Mouse (Mus musculus): ENCODE results near the gene Gdf11. TPM values are rescaled to one million over a fixed set of nuclear protein-coding genes. Genes with fewer than 3 reads are reported as not detected.

The Gdf11 gene
- total and polyA plus RNA-seq, 2 experiments from 2014 or later = 6.7 to 19.1 TPM

GRCm38 (mm10) chr10:128923935-128924334 is 32.4 kb upstream of the Gdf11 start, which contains the start of gene Bloc1s1:
Bloc1s1 (minus strand) TSS chr10:128924035.
- peak within 1 kb of the TSS; percentile 83 for H3K9ac ChIP-seq
- H3K4me1 ChIP-seq (ENCODE audit: insufficient read depth) = peaks cover 14% of the 10 kb centered on the region
- 60% methylated on average over 9 of the region's 9 CpGs for WGBS
- DNase-seq = no peak
- no peak; the same call in 1 of the 2 replicates for ATAC-seq
- H3K36me3 ChIP-seq (ENCODE audit: insufficient read depth) = 0 out of 2 replicates have a peak, but pooled peaks cover 3% of the 10 kb centered on the region
- H3K27me3 ChIP-seq (ENCODE audit: insufficient read depth, low read length) = no peaks in the 10 kb centered on the region
- H3K4me2 ChIP-seq (ENCODE audit: low read depth) = peak within 1 kb of the TSS; percentile 67
- peak within 1 kb of the TSS; percentile 93 for H3K27ac ChIP-seq (ENCODE audit: low read depth, low read length)
- H3K9me3 ChIP-seq (ENCODE audit: low read length) = no peaks in the 10 kb centered on the region
- H3K4me3 ChIP-seq (ENCODE audit: low read depth, low read length) = peak within 1 kb of the TSS; percentile 70
- no peak for TF ChIP-seq CTCF (IDR thresholded peaks at IDR 0.05; ENCODE audit: low read depth)

DNA sequence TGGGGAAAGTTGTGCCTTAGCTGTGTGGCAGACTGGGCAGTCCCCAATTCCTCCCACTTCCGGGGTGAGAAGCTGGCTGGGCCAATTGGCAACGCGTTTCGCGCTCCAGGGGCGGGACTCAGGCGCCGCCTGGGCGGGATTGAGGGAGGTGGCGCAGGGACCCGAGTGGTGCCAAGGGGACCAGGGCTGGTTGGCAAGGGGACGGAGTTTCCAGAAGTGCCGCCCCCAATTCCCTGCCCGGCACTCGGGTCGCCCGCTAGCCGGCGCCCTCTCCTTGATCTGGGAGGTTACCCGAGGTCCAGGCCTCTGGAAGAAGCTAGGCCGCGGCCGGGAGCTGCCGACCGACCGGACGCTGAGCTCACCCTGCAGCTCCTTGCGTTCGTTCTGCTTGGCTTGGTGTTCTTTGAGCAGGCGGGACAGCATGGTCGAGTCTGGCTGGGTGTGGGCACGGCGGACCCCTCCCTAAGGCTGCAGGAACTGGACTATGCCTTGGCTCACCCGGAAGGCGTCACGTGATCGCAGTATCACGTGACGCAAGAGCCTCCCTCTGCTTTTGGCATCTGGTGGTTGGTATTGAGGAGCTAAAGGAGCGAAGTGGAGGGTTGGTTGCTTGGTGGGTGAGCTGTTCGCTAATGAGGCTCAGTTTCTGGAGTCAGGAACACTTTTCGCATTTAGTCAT is 31.6 kb upstream of the Gdf11 start:
- TF ChIP-seq CTCF (IDR thresholded peaks at IDR 0.05; ENCODE audit: low read depth) = peak; percentile 54

GRCm38 (mm10) chr10:128922822-128923012 is 31.2 kb upstream of the Gdf11 start, which contains the start of gene Rdh5:
Rdh5 (minus strand) TSS chr10:128922888.
- DNase-seq = no peak
- H3K4me2 ChIP-seq (ENCODE audit: low read depth) = peak within 1 kb of the TSS; percentile 67
- no peaks in the 10 kb centered on the region for H3K27me3 ChIP-seq (ENCODE audit: insufficient read depth, low read length)

More for the DNA sequence above, 31.6 kb upstream of the Gdf11 start:
- H3K4me1 ChIP-seq (ENCODE audit: insufficient read depth) = peaks cover 14% of the 10 kb centered on the region
- DNase-seq (peak; percentile 95), ATAC-seq (peak; percentile 97)
- 0 out of 2 replicates have a peak, but pooled peaks cover 3% of the 10 kb centered on the region for H3K36me3 ChIP-seq (ENCODE audit: insufficient read depth)
- peak overlapping the region; percentile 83 for H3K9ac ChIP-seq
- no peaks in the 10 kb centered on the region for H3K27me3 ChIP-seq (ENCODE audit: insufficient read depth, low read length)
- peak overlapping the region; percentile 70 for H3K4me3 ChIP-seq (ENCODE audit: low read depth, low read length)
- under 1% methylated on average over 42 of the region's 42 CpGs for WGBS
- peak overlapping the region; percentile 67 for H3K4me2 ChIP-seq (ENCODE audit: low read depth)
- peak overlapping the region; percentile 93 for H3K27ac ChIP-seq (ENCODE audit: low read depth, low read length)
- H3K9me3 ChIP-seq (ENCODE audit: low read length) = no peaks in the 10 kb centered on the region

GRCm38 (mm10) chr10:128921883-128922821 is 30.6 kb upstream of the Gdf11 start:
- ATAC-seq (no peak), DNase-seq (no peak)
- H3K4me3 ChIP-seq (ENCODE audit: low read depth, low read length) = peak overlapping the region; percentile 70
- 0 out of 2 replicates have a peak, but pooled peaks cover 7% of the 10 kb centered on the region for H3K36me3 ChIP-seq (ENCODE audit: insufficient read depth)
- peak overlapping the region; percentile 83; the same call in 1 of the 2 replicates for H3K9ac ChIP-seq
- no peaks in the 10 kb centered on the region for H3K9me3 ChIP-seq (ENCODE audit: low read length)
- H3K4me2 ChIP-seq (ENCODE audit: low read depth) = peak overlapping the region; percentile 67
- 68% methylated on average over 16 of the region's 16 CpGs for WGBS
- TF ChIP-seq CTCF (IDR thresholded peaks at IDR 0.05; ENCODE audit: low read depth) = no peak
- H3K4me1 ChIP-seq (ENCODE audit: insufficient read depth) = peaks cover 14% of the 10 kb centered on the region
- no peaks in the 10 kb centered on the region for H3K27me3 ChIP-seq (ENCODE audit: insufficient read depth, low read length)
- peak overlapping the region; percentile 29; the same call in 1 of the 2 replicates for H3K27ac ChIP-seq (ENCODE audit: low read depth, low read length)

More at GRCm38 (mm10) chr10:128922822-128923012, 31.2 kb upstream of the Gdf11 start, which contains the start of gene Rdh5:
- peak within 1 kb of the TSS; percentile 70 for H3K4me3 ChIP-seq (ENCODE audit: low read depth, low read length)
- H3K36me3 ChIP-seq (ENCODE audit: insufficient read depth) = 0 out of 2 replicates have a peak, but pooled peaks cover 6% of the 10 kb centered on the region
- 7% methylated on average over 1 of the region's 1 CpGs for WGBS
- peak within 1 kb of the TSS; percentile 83 for H3K9ac ChIP-seq
- no peak for TF ChIP-seq CTCF (IDR thresholded peaks at IDR 0.05; ENCODE audit: low read depth)
- ATAC-seq = no peak
- peak within 1 kb of the TSS; percentile 93 for H3K27ac ChIP-seq (ENCODE audit: low read depth, low read length)
- no peaks in the 10 kb centered on the region for H3K9me3 ChIP-seq (ENCODE audit: low read length)
- peaks cover 14% of the 10 kb centered on the region for H3K4me1 ChIP-seq (ENCODE audit: insufficient read depth)

GRCm38 (mm10) chr10:128921251-128921650 is 29.7 kb upstream of the Gdf11 start:
- H3K9ac ChIP-seq = no peak overlapping the region
- peaks cover 14% of the 10 kb centered on the region for H3K4me1 ChIP-seq (ENCODE audit: insufficient read depth)
- no peak for DNase-seq
- H3K4me3 ChIP-seq (ENCODE audit: low read depth, low read length) = no peak overlapping the region
- H3K27me3 ChIP-seq (ENCODE audit: insufficient read depth, low read length) = no peaks in the 10 kb centered on the region
- no peak for TF ChIP-seq CTCF (IDR thresholded peaks at IDR 0.05; ENCODE audit: low read depth)
- H3K27ac ChIP-seq (ENCODE audit: low read depth, low read length) = no peak overlapping the region
- 0 out of 2 replicates have a peak, but pooled peaks cover 7% of the 10 kb centered on the region for H3K36me3 ChIP-seq (ENCODE audit: insufficient read depth)
- H3K9me3 ChIP-seq (ENCODE audit: low read length) = no peaks in the 10 kb centered on the region
- no peak for ATAC-seq
- H3K4me2 ChIP-seq (ENCODE audit: low read depth) = no peak overlapping the region
- WGBS = 76% methylated on average over 1 of the region's 1 CpGs

- ATAC-seq (no peak), DNase-seq (no peak)
- H3K4me2 ChIP-seq (ENCODE audit: low read depth) = no peak overlapping the region
- 0 out of 2 replicates have a peak, but pooled peaks cover 7% of the 10 kb centered on the region for H3K36me3 ChIP-seq (ENCODE audit: insufficient read depth)
- peaks cover 14% of the 10 kb centered on the region for H3K4me1 ChIP-seq (ENCODE audit: insufficient read depth)
- no peaks in the 10 kb centered on the region for H3K27me3 ChIP-seq (ENCODE audit: insufficient read depth, low read length)
- no peak overlapping the region for H3K4me3 ChIP-seq (ENCODE audit: low read depth, low read length)
- no peak overlapping the region for H3K27ac ChIP-seq (ENCODE audit: low read depth, low read length)
- H3K9ac ChIP-seq = no peak overlapping the region
- no peak for TF ChIP-seq CTCF (IDR thresholded peaks at IDR 0.05; ENCODE audit: low read depth)
- H3K9me3 ChIP-seq (ENCODE audit: low read length) = no peaks in the 10 kb centered on the region
- 81% methylated on average over 3 of the region's 3 CpGs for WGBS
These were observed 29.2 kb upstream of the Gdf11 start for GRCm38 (mm10) chr10:128920736-128921161.
